Mouse (Mus musculus) intestine, embryonic 16.5 days (tissue): ENCODE results near the gene Lysmd1. TPM values are rescaled to one million over a fixed set of nuclear protein-coding genes. Genes with fewer than 3 reads are reported as not detected.
A peak's percentile ranks its signal among the peaks of the same experiment; 100 is the strongest.

Experiments
- ATAC-seq: fragments of 200-750 bp; cut with Nextera tagmentation; 2 replicates; pipeline ENCODE4 v1.8.0; 2017; ENCODE audit warnings: moderate TSS enrichment, moderate library complexity
- H3K27ac ChIP-seq: fragments of 300-500 bp; sonication (generic); 2 replicates; pipeline ENCODE4 v1.5.1; 2014; ENCODE audit warnings: mild to moderate bottlenecking, low read length
- H3K27me3 ChIP-seq: fragments of 300-500 bp; sonication (generic); replicated peaks from 2 replicates; pipeline ENCODE4 v1.6.1; 2014; ENCODE audit warnings: low read length, control low read depth, mixed read lengths; ENCODE audit not compliant: control insufficient read depth, insufficient read depth
- H3K36me3 ChIP-seq: fragments of 300-500 bp; sonication (generic); 2 replicates; pipeline ENCODE4 v1.6.1; 2014; ENCODE audit warnings: low read length, control low read depth; ENCODE audit not compliant: control insufficient read depth, insufficient read depth
- H3K4me1 ChIP-seq: fragments of 300-500 bp; sonication (generic); 2 replicates; pipeline ENCODE4 v1.6.1; 2014; ENCODE audit warnings: low read length, control low read depth, mixed read lengths; ENCODE audit not compliant: control insufficient read depth, insufficient read depth
- H3K4me2 ChIP-seq: fragments of 300-500 bp; sonication (generic); 2 replicates; pipeline ENCODE4 v1.6.1; 2014; ENCODE audit warnings: low read depth, low read length, control low read depth
- H3K4me3 ChIP-seq: fragments of 300-500 bp; sonication (generic); 2 replicates; pipeline ENCODE4 v1.5.1; 2014; ENCODE audit warnings: mild to moderate bottlenecking, low read length
- H3K9ac ChIP-seq: fragments of 300-500 bp; sonication (generic); 2 replicates; pipeline ENCODE4 v1.6.1; 2014; ENCODE audit warnings: low read depth, low read length
- H3K9me3 ChIP-seq: fragments of 300-500 bp; sonication (generic); 2 replicates; pipeline ENCODE4 v1.6.1; 2016; ENCODE audit warnings: low read length, control low read depth; ENCODE audit not compliant: control insufficient read depth
- WGBS: fragments of 180-500 bp; shearing (Covaris S2); extraction: QIAGEN DNeasy Blood & Tissue Kit; methylation state at CpG from one replicate; pipeline ENCODE4 v1.1.7; 2014; 5-methylcytosine and 5-hydroxymethylcytosine counted together
- polyA plus RNA-seq: library from polyadenylated mRNA; unstranded; fragments of >200 nt; fragmentation: Nextera tagmentation; extraction: Ambion mirVana; gene quantifications from 2 replicates; pipeline ENCODE4 v1.2.1, GENCODE M21; 2015

The Lysmd1 gene
- polyA plus RNA-seq, 1 experiment from 2014 or later, result 11.0 TPM

- 37% methylated on average over 2 of the region's 2 CpGs for WGBS
- no peaks in the 10 kb centered on the region for H3K36me3 ChIP-seq
- H3K27me3 ChIP-seq, result no peaks in the 10 kb centered on the region
- peak overlapping the region; percentile 90; the same call in 1 of the 2 replicates for H3K4me2 ChIP-seq
- peaks cover 28% of the 10 kb centered on the region for H3K4me1 ChIP-seq
- peak overlapping the region; percentile 64; the same call in 1 of the 2 replicates for H3K4me3 ChIP-seq
- no peak overlapping the region for H3K27ac ChIP-seq
- ATAC-seq, result no peak
- no peak overlapping the region for H3K9ac ChIP-seq
- H3K9me3 ChIP-seq, result no peaks in the 10 kb centered on the region
Observed at GRCm38 (mm10) chr3:95162345-95162628, 28.4 kb downstream of the Lysmd1 start.

- H3K27me3 ChIP-seq, result no peaks in the 10 kb centered on the region
- H3K4me2 ChIP-seq, result no peak overlapping the region
- H3K9ac ChIP-seq, result peak overlapping the region; percentile 5; the same call in 1 of the 2 replicates
- no peak overlapping the region for H3K27ac ChIP-seq
- 44% methylated on average over 11 of the region's 11 CpGs for WGBS
- ATAC-seq, result no peak
- no peaks in the 10 kb centered on the region for H3K9me3 ChIP-seq
- no peaks in the 10 kb centered on the region for H3K36me3 ChIP-seq
- no peak overlapping the region for H3K4me3 ChIP-seq
- H3K4me1 ChIP-seq, result peaks cover 28% of the 10 kb centered on the region
Observed at GRCm38 (mm10) chr3:95163419-95164255, 29.7 kb downstream of the Lysmd1 start.

- H3K9me3 ChIP-seq, result no peaks in the 10 kb centered on the region
- ATAC-seq, result no peak
- no peaks in the 10 kb centered on the region for H3K27me3 ChIP-seq
- H3K9ac ChIP-seq, result no peak overlapping the region
- H3K4me2 ChIP-seq, result no peak overlapping the region
- no peak overlapping the region for H3K4me3 ChIP-seq
- 87% methylated on average over 5 of the region's 5 CpGs for WGBS
- no peaks in the 10 kb centered on the region for H3K36me3 ChIP-seq
- peaks cover 28% of the 10 kb centered on the region for H3K4me1 ChIP-seq
- H3K27ac ChIP-seq, result no peak overlapping the region
Observed at GRCm38 (mm10) chr3:95164256-95164550, 30.3 kb downstream of the Lysmd1 start.

- Histone ChIP-seq H3K36me3 (no peaks in the 10 kb centered on the region), H3K4me2 (no peak overlapping the region), H3K9ac (no peak overlapping the region), H3K9me3 (no peaks in the 10 kb centered on the region), H3K4me1 (peaks cover 25% of the 10 kb centered on the region), H3K27me3 (no peaks in the 10 kb centered on the region), H3K27ac (no peak overlapping the region), H3K4me3 (no peak overlapping the region)
- WGBS, result 78% methylated on average over 5 of the region's 5 CpGs
- no peak for ATAC-seq
Observed at GRCm38 (mm10) chr3:95164840-95165239, 31.0 kb downstream of the Lysmd1 start.

GRCm38 (mm10) chr3:95169996-95170395 lies 36.1 kb downstream of the Lysmd1 start:
- no peak for ATAC-seq
- Histone ChIP-seq H3K27ac (no peak overlapping the region), H3K27me3 (peaks cover 27% of the 10 kb centered on the region), H3K9me3 (no peaks in the 10 kb centered on the region), H3K9ac (no peak overlapping the region), H3K4me2 (no peak overlapping the region), H3K36me3 (no peaks in the 10 kb centered on the region), H3K4me1 (peaks cover 7% of the 10 kb centered on the region), H3K4me3 (no peak overlapping the region)
- 90% methylated on average over 10 of the region's 10 CpGs for WGBS

GRCm38 (mm10) chr3:95171105-95171504 lies 37.2 kb downstream of the Lysmd1 start:
- 79% methylated on average over 6 of the region's 6 CpGs for WGBS
- Histone ChIP-seq H3K9ac (no peak overlapping the region), H3K36me3 (no peaks in the 10 kb centered on the region), H3K27ac (no peak overlapping the region), H3K9me3 (no peaks in the 10 kb centered on the region), H3K27me3 (peaks cover 27% of the 10 kb centered on the region), H3K4me3 (no peak overlapping the region), H3K4me2 (no peak overlapping the region), H3K4me1 (peaks cover 7% of the 10 kb centered on the region)
- no peak for ATAC-seq

DNA sequence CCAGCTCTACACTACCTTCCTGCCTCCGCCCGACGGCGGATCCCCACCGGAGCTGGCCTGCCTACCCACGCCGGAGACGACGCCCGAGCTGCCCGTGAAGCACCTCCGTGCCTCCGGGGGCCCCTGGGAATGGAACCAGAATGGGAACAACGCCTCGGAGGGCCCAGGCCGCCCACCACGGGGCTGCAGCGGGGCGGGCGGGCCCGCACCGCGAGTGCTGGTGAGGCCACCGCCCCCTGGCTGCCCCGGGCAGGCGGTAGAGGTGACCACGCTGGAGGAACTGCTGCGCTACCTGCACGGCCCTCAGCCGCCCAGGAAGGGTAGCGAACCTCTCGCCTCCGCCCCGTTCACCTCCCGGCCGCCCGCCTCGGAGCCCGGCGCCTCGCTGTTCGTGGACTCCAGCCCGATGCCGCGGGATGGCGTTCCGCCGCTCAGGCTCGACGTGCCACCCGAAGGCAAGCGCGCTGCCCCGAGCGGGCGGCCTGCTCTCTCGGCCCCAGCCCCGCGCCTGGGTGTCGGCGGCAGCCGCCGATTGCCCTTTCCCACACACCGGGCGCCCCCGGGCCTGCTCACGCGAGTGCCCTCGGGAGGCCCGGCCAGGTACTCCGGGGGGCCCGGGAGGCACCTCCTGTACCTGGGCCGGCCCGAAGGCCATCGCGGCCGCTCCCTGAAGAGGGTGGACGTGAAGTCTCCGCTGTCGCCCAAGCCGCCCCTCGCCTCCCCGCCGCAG lies 38.8 kb downstream of the Lysmd1 start:
- no peaks in the 10 kb centered on the region for H3K9me3 ChIP-seq
- WGBS, result 39% methylated on average over 84 of the region's 84 CpGs
- H3K27me3 ChIP-seq, result peaks cover 27% of the 10 kb centered on the region
- H3K4me3 ChIP-seq, result peak overlapping the region; percentile 48
- ATAC-seq, result peak; percentile 41
- H3K4me2 ChIP-seq, result peak overlapping the region; percentile 67
- peaks cover 7% of the 10 kb centered on the region for H3K4me1 ChIP-seq
- no peaks in the 10 kb centered on the region for H3K36me3 ChIP-seq
- H3K9ac ChIP-seq, result peak overlapping the region; percentile 61; the same call in 1 of the 2 replicates
- H3K27ac ChIP-seq, result no peak overlapping the region

- Histone ChIP-seq H3K9ac (peak overlapping the region; percentile 61), H3K4me2 (peak overlapping the region; percentile 67), H3K9me3 (no peaks in the 10 kb centered on the region), H3K27me3 (peaks cover 27% of the 10 kb centered on the region), H3K36me3 (no peaks in the 10 kb centered on the region), H3K4me1 (peaks cover 7% of the 10 kb centered on the region), H3K27ac (no peak overlapping the region), H3K4me3 (peak overlapping the region; percentile 48)
- peak; percentile 41; the same call in 1 of the 2 replicates for ATAC-seq
- WGBS, result 19% methylated on average over 58 of the region's 58 CpGs
Observed at GRCm38 (mm10) chr3:95173256-95173949, 39.5 kb downstream of the Lysmd1 start.

DNA sequence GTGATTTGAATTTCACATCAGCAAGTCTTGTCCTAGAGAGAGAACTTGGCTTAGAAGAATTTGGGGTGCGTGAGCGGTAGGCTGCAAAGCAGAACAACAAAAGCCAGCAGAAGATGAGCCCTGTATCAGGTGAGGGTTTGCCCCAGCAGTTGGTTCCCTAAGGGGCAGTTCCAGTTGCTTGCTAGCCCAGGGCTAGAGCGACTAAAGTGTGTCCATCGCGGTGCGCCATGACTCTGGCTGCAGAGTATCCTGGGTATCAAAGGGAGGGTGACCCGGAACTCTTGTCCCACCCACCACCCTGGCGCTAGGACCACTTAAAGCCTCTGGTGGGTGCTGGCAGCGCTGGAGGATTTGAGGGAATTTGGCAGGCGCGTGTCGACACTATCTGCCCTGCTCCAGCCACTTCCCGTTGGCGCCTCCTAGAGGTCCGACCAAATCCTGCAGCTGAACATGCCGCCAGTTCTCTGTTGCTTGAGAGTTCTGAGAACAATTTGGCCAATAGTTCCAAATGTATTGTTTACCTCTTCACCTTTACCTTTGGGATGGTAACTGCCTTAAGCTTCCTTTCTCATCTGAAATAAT lies 40.2 kb downstream of the Lysmd1 start:
- H3K9ac ChIP-seq, result no peak overlapping the region
- H3K4me3 ChIP-seq, result peak overlapping the region; percentile 48
- H3K4me2 ChIP-seq, result peak overlapping the region; percentile 67
- H3K4me1 ChIP-seq, result peaks cover 7% of the 10 kb centered on the region
- ATAC-seq, result peak; percentile 39; the same call in 1 of the 2 replicates
- WGBS, result 16% methylated on average over 16 of the region's 16 CpGs
- H3K27me3 ChIP-seq, result peaks cover 27% of the 10 kb centered on the region
- H3K36me3 ChIP-seq, result no peaks in the 10 kb centered on the region
- no peak overlapping the region for H3K27ac ChIP-seq
- H3K9me3 ChIP-seq, result no peaks in the 10 kb centered on the region
